Mouse (Mus musculus) left cerebral cortex, adult 11 months (tissue): ENCODE measurements around the gene Tph2.
A peak's percentile ranks its signal among the peaks of the same experiment; 100 is the strongest.
"Not testable (repeated sequence)": the region's sequence is repeated elsewhere in the genome, so short reads cannot be mapped to it uniquely, and the experiment has no call there.

Source experiments
- DNase-seq: peaks from one replicate; pipeline ENCODE4 v3.0.0; 2022; ENCODE audit warnings: low spot score

Gene Tph2

GRCm38 (mm10) chr10:115184697-115185096 lies at the start of gene Tph2:
Gene Tph2 (minus strand): TSS chr10:115185022.
- peak; percentile 7 for DNase-seq

GRCm38 (mm10) chr10:115233798-115234197 lies 49.0 kb upstream of the Tph2 start:
- DNase-seq, result no peak

- DNase-seq, result no peak
Observed at GRCm38 (mm10) chr10:115232513-115232912, 47.7 kb upstream of the Tph2 start.

- no peak for DNase-seq
Observed at GRCm38 (mm10) chr10:115229023-115229422, 44.2 kb upstream of the Tph2 start.

- no peak for DNase-seq
Observed at GRCm38 (mm10) chr10:115226586-115226985, 41.8 kb upstream of the Tph2 start.

GRCm38 (mm10) chr10:115223845-115224244 lies 39.0 kb upstream of the Tph2 start:
- DNase-seq, result no peak

GRCm38 (mm10) chr10:115212916-115213580 lies 28.2 kb upstream of the Tph2 start:
- DNase-seq, result no peak

GRCm38 (mm10) chr10:115205825-115206224 lies 21.0 kb upstream of the Tph2 start:
- no peak for DNase-seq

- DNase-seq, result no peak
Observed at GRCm38 (mm10) chr10:115205284-115205683, 20.5 kb upstream of the Tph2 start.

- DNase-seq, result no peak
Observed at GRCm38 (mm10) chr10:115191214-115191613, 6.4 kb upstream of the Tph2 start.

GRCm38 (mm10) chr10:115187390-115187789 lies 2.6 kb upstream of the Tph2 start:
- no peak for DNase-seq

- DNase-seq, result no peak
Observed at GRCm38 (mm10) chr10:115181034-115181433, 3.8 kb downstream of the Tph2 start.

GRCm38 (mm10) chr10:115178019-115178418 lies 6.8 kb downstream of the Tph2 start:
- not testable (repeated sequence) for DNase-seq

- no peak for DNase-seq
Observed at GRCm38 (mm10) chr10:115175591-115175991, 9.2 kb downstream of the Tph2 start.

- no peak for DNase-seq
Observed at GRCm38 (mm10) chr10:115173336-115173735, 11.5 kb downstream of the Tph2 start.

GRCm38 (mm10) chr10:115171351-115171818 lies 13.4 kb downstream of the Tph2 start:
- DNase-seq, result no peak

- no peak for DNase-seq
Observed at GRCm38 (mm10) chr10:115170496-115171350, 14.1 kb downstream of the Tph2 start.

GRCm38 (mm10) chr10:115169410-115169809 lies 15.4 kb downstream of the Tph2 start:
- no peak for DNase-seq

GRCm38 (mm10) chr10:115160289-115160688 lies 24.5 kb downstream of the Tph2 start:
- no peak for DNase-seq

- no peak for DNase-seq
Observed at GRCm38 (mm10) chr10:115147308-115147707, 37.5 kb downstream of the Tph2 start.

- DNase-seq, result no peak
Observed at GRCm38 (mm10) chr10:115146257-115146898, 38.4 kb downstream of the Tph2 start.

GRCm38 (mm10) chr10:115144542-115144941 lies 40.3 kb downstream of the Tph2 start:
- no peak for DNase-seq

GRCm38 (mm10) chr10:115143641-115144040 lies 41.2 kb downstream of the Tph2 start:
- no peak for DNase-seq
